Mouse (Mus musculus) neural tube, embryonic 14.5 days (tissue): ENCODE data around the gene Uso1. TPM values are rescaled to one million over a fixed set of nuclear protein-coding genes. Genes with fewer than 3 reads are reported as not detected.

ENCODE experiments used
- ATAC-seq: fragments of 200-750 bp; cut with Nextera tagmentation; 2 replicates; pipeline ENCODE4 v1.8.0; 2017; ENCODE audit warnings: low read depth, mild to moderate bottlenecking, moderate TSS enrichment, moderate library complexity
- H3K27ac ChIP-seq: fragments of 300-500 bp; sonication (generic); 2 replicates; pipeline ENCODE4 v1.5.1; 2014; ENCODE audit warnings: low read depth, mild to moderate bottlenecking, control low read depth, low read length, moderate library complexity, mixed read lengths
- H3K27me3 ChIP-seq: fragments of 300-500 bp; sonication (generic); 2 replicates; pipeline ENCODE4 v1.6.1; 2014; ENCODE audit warnings: low read length; ENCODE audit not compliant: control insufficient read depth, insufficient read depth
- H3K36me3 ChIP-seq: fragments of 300-500 bp; sonication (generic); 2 replicates; pipeline ENCODE4 v1.6.1; 2014; ENCODE audit warnings: low read length, mixed read lengths; ENCODE audit not compliant: control insufficient read depth, insufficient read depth
- H3K4me1 ChIP-seq: fragments of 300-500 bp; sonication (generic); 2 replicates; pipeline ENCODE4 v1.6.1; 2014; ENCODE audit warnings: low read length; ENCODE audit not compliant: control insufficient read depth, insufficient read depth
- H3K4me2 ChIP-seq: fragments of 300-500 bp; sonication (generic); 2 replicates; pipeline ENCODE4 v1.6.1; 2014; ENCODE audit warnings: mild to moderate bottlenecking, low read depth, low read length, control low read depth
- H3K4me3 ChIP-seq: fragments of 300-500 bp; sonication (generic); 2 replicates; pipeline ENCODE4 v1.5.1; 2014; ENCODE audit warnings: low read depth, low read length, control low read depth, mixed read lengths
- H3K9ac ChIP-seq: fragments of 300-500 bp; sonication (generic); replicated peaks from 2 replicates; pipeline ENCODE4 v1.6.1; 2014; ENCODE audit warnings: low read depth, mild to moderate bottlenecking, control low read depth, low read length, mixed read lengths
- H3K9me3 ChIP-seq: fragments of 300-500 bp; sonication (generic); 2 replicates; pipeline ENCODE4 v1.6.1; 2016; ENCODE audit warnings: low read length; ENCODE audit not compliant: control insufficient read depth
- WGBS: fragments of 180-500 bp; shearing (Covaris S2); extraction: QIAGEN DNeasy Blood & Tissue Kit; methylation state at CpG from one replicate; pipeline ENCODE4 v1.1.7; 2014; 5-methylcytosine and 5-hydroxymethylcytosine counted together
- polyA plus RNA-seq: library from polyadenylated mRNA; unstranded; fragments of >200 nt; fragmentation: Nextera tagmentation; extraction: Ambion mirVana; gene quantifications from 2 replicates; pipeline ENCODE4 v1.2.1, GENCODE M21; 2014

Uso1 gene
- polyA plus RNA-seq, 1 experiment from 2014 or later: 31.7 TPM

- no peak overlapping the region for H3K9ac ChIP-seq
- WGBS: 48% methylated on average over 12 of the region's 12 CpGs
Measured at GRCm38 (mm10) chr5:92117823-92118403, 19.8 kb upstream of the Uso1 start.

GRCm38 (mm10) chr5:92121636-92122035 is 16.1 kb upstream of the Uso1 start:
- ATAC-seq: no peak
- H3K4me3 ChIP-seq: no peak overlapping the region
- H3K27me3 ChIP-seq: no peaks in the 10 kb centered on the region
- H3K27ac ChIP-seq: no peak overlapping the region
- H3K9me3 ChIP-seq: no peaks in the 10 kb centered on the region
- no peak overlapping the region for H3K4me2 ChIP-seq
- no peak overlapping the region for H3K9ac ChIP-seq
- H3K36me3 ChIP-seq: no peaks in the 10 kb centered on the region; the same call in 1 of the 2 replicates
- 86% methylated on average over 4 of the region's 4 CpGs for WGBS
- H3K4me1 ChIP-seq: no peaks in the 10 kb centered on the region; the same call in 1 of the 2 replicates

More at GRCm38 (mm10) chr5:92117823-92118403, 19.8 kb upstream of the Uso1 start:
- Histone ChIP-seq H3K4me2 (no peak overlapping the region), H3K4me1 (peaks cover under 1% of the 10 kb centered on the region; the same call in 1 of the 2 replicates), H3K27ac (no peak overlapping the region), H3K36me3 (no peaks in the 10 kb centered on the region; the same call in 1 of the 2 replicates), H3K9me3 (no peaks in the 10 kb centered on the region), H3K4me3 (no peak overlapping the region), H3K27me3 (no peaks in the 10 kb centered on the region)
- peak; percentile 86 for ATAC-seq

GRCm38 (mm10) chr5:92125446-92125845 is 12.3 kb upstream of the Uso1 start:
- no peak overlapping the region for H3K4me2 ChIP-seq
- no peak for ATAC-seq
- H3K9me3 ChIP-seq: no peaks in the 10 kb centered on the region
- H3K4me3 ChIP-seq: no peak overlapping the region
- H3K27me3 ChIP-seq: no peaks in the 10 kb centered on the region
- no peak overlapping the region for H3K27ac ChIP-seq
- WGBS: 88% methylated on average over 3 of the region's 3 CpGs
- no peaks in the 10 kb centered on the region for H3K36me3 ChIP-seq
- H3K9ac ChIP-seq: no peak overlapping the region
- H3K4me1 ChIP-seq: no peaks in the 10 kb centered on the region

GRCm38 (mm10) chr5:92127141-92127625 is 10.6 kb upstream of the Uso1 start:
- no peak overlapping the region for H3K9ac ChIP-seq
- ATAC-seq: peak; percentile 19; the same call in 1 of the 2 replicates
- no peak overlapping the region for H3K4me2 ChIP-seq
- WGBS: 72% methylated on average over 9 of the region's 9 CpGs
- no peaks in the 10 kb centered on the region for H3K27me3 ChIP-seq
- H3K36me3 ChIP-seq: no peaks in the 10 kb centered on the region
- no peak overlapping the region for H3K4me3 ChIP-seq
- H3K27ac ChIP-seq: 0 out of 2 replicates have a peak overlapping the region, but pooled peaks have one; percentile 22
- H3K9me3 ChIP-seq: no peaks in the 10 kb centered on the region
- no peaks in the 10 kb centered on the region for H3K4me1 ChIP-seq

GRCm38 (mm10) chr5:92127751-92128150 is 10.0 kb upstream of the Uso1 start:
- Histone ChIP-seq H3K4me2 (no peak overlapping the region), H3K9ac (no peak overlapping the region), H3K27me3 (no peaks in the 10 kb centered on the region), H3K4me3 (no peak overlapping the region), H3K9me3 (no peaks in the 10 kb centered on the region), H3K4me1 (no peaks in the 10 kb centered on the region), H3K36me3 (no peaks in the 10 kb centered on the region), H3K27ac (no peak overlapping the region)
- 92% methylated on average over 10 of the region's 10 CpGs for WGBS
- no peak for ATAC-seq

GRCm38 (mm10) chr5:92128570-92128969 is 9.2 kb upstream of the Uso1 start:
- Histone ChIP-seq H3K4me1 (no peaks in the 10 kb centered on the region), H3K36me3 (no peaks in the 10 kb centered on the region), H3K4me3 (no peak overlapping the region), H3K27ac (no peak overlapping the region), H3K27me3 (no peaks in the 10 kb centered on the region), H3K9me3 (no peaks in the 10 kb centered on the region), H3K4me2 (no peak overlapping the region), H3K9ac (no peak overlapping the region)
- WGBS: 15% methylated on average over 8 of the region's 8 CpGs
- no peak for ATAC-seq

GRCm38 (mm10) chr5:92129321-92129768 is 8.4 kb upstream of the Uso1 start:
- 92% methylated on average over 1 of the region's 1 CpGs for WGBS
- Histone ChIP-seq H3K27me3 (no peaks in the 10 kb centered on the region), H3K9ac (no peak overlapping the region), H3K27ac (no peak overlapping the region), H3K9me3 (no peaks in the 10 kb centered on the region), H3K4me3 (no peak overlapping the region), H3K4me2 (no peak overlapping the region), H3K36me3 (no peaks in the 10 kb centered on the region), H3K4me1 (no peaks in the 10 kb centered on the region)
- ATAC-seq: no peak

- Histone ChIP-seq H3K4me3 (no peak overlapping the region), H3K4me2 (no peak overlapping the region), H3K27me3 (no peaks in the 10 kb centered on the region), H3K4me1 (no peaks in the 10 kb centered on the region), H3K9me3 (no peaks in the 10 kb centered on the region), H3K36me3 (no peaks in the 10 kb centered on the region), H3K9ac (no peak overlapping the region), H3K27ac (no peak overlapping the region)
- 92% methylated on average over 6 of the region's 6 CpGs for WGBS
- no peak for ATAC-seq
Measured at GRCm38 (mm10) chr5:92130040-92130682, 7.6 kb upstream of the Uso1 start.

GRCm38 (mm10) chr5:92132127-92132526 is 5.6 kb upstream of the Uso1 start:
- 95% methylated on average over 4 of the region's 4 CpGs for WGBS
- no peak overlapping the region for H3K9ac ChIP-seq
- H3K27ac ChIP-seq: no peak overlapping the region
- H3K36me3 ChIP-seq: no peaks in the 10 kb centered on the region
- H3K9me3 ChIP-seq: no peaks in the 10 kb centered on the region
- H3K4me1 ChIP-seq: 0 out of 2 replicates have a peak, but pooled peaks cover 6% of the 10 kb centered on the region
- no peak overlapping the region for H3K4me2 ChIP-seq
- H3K27me3 ChIP-seq: no peaks in the 10 kb centered on the region
- no peak for ATAC-seq
- no peak overlapping the region for H3K4me3 ChIP-seq
